Mouse (Mus musculus): ENCODE data around the gene Letm1. TPM values are rescaled to one million over a fixed set of nuclear protein-coding genes. Genes with fewer than 3 reads are reported as not detected.

The Letm1 gene
- 26.1 and 40.6 TPM in 2 replicates for polyA plus RNA-seq (2012; rRNA removed)

GRCm38 (mm10) chr5:33782345-33782998 is at the start of gene Letm1:
Gene Letm1, minus strand, starts transcription at chr5:33782817.

GRCm38 (mm10) chr5:33819876-33820732 is 37.5 kb upstream of the Letm1 start, which contains the start of gene Nsd2:
Gene Nsd2, plus strand, starts transcription at chr5:33820725.

GRCm38 (mm10) chr5:33721541-33722265 is 60.9 kb downstream of the Letm1 start, which contains the start of gene Fgfr3:
Gene Fgfr3, plus strand, starts transcription at chr5:33721674.

Other genes starting within 250 kb of the Letm1 start
- 24.3 and 95.8 TPM in 2 replicates for gene Fam53a, start 153.2 kb downstream of the Letm1 start, polyA plus RNA-seq (2012; rRNA removed)
- 0.05 and 0.17 TPM in 2 replicates for gene Gm9903, start 152.9 kb downstream of the Letm1 start, polyA plus RNA-seq (2012; rRNA removed)
- gene Slbp, start 130.2 kb downstream of the Letm1 start, polyA plus RNA-seq (2012; rRNA removed) = 5.0 and 8.3 TPM in 2 replicates
- gene Tacc3, start 124.7 kb downstream of the Letm1 start, polyA plus RNA-seq (2012; rRNA removed) = 3.9 and 4.0 TPM in 2 replicates
- gene Tmem129, start 124.4 kb downstream of the Letm1 start, polyA plus RNA-seq (2012; rRNA removed) = 22.9 and 24.4 TPM in 2 replicates
- 17.5 and 17.8 TPM in 2 replicates for gene Fgfr3, start 61.1 kb downstream of the Letm1 start, polyA plus RNA-seq (2012; rRNA removed)
- 1.8 and 2.3 TPM in 2 replicates for gene Nsd2, start 37.9 kb upstream of the Letm1 start, polyA plus RNA-seq (2012; rRNA removed)
- gene Nelfa, start 153.6 kb upstream of the Letm1 start, polyA plus RNA-seq (2012; rRNA removed) = 15.7 and 16.8 TPM in 2 replicates
- 9.2 and 33.3 TPM in 2 replicates for gene Gm1673, start 200.6 kb upstream of the Letm1 start, polyA plus RNA-seq (2012; rRNA removed)
- 0.52 and 0.74 TPM in 2 replicates for gene Nat8l, start 213.2 kb upstream of the Letm1 start, polyA plus RNA-seq (2012; rRNA removed)